ENCODE assay signal across 10 mouse cellular contexts in genomic region chr1:184244296-184244695, GRCm38 (mm10).
DNase-seq lines count a peak whose midpoint lies in the region; ATAC-seq and TF ChIP-seq lines count a peak whose summit lies in the region.
"Had no signal": no experiment of that assay in that cellular context is flagged by ENCODE, and none has a peak within 500 bp of the region (broad histone marks: within the 10 kb centered on the region; RNA-seq: fewer than 3 reads in every experiment).

No protein-coding gene starts in this region.

- H3K4me2 ChIP-seq in lung, embryonic 14.5 days, result peak overlapping the region; percentile 40; the same call in 1 of the 2 replicates
- H3K4me2 ChIP-seq in intestine, postnatal 0 days (replicated peaks; ENCODE audit: low read depth), result peak overlapping the region; percentile 47
- peak overlapping the region; percentile 36 for H3K4me2 ChIP-seq in stomach, embryonic 14.5 days (replicated peaks; ENCODE audit: low read depth, low read length)

- H3K9ac ChIP-seq in lung, embryonic 14.5 days, result no peak overlapping the region
- H3K9ac ChIP-seq in intestine, postnatal 0 days (ENCODE audit: low read depth, low read length), result no peak overlapping the region
- no peak overlapping the region for H3K9ac ChIP-seq in stomach, embryonic 14.5 days (replicated peaks; ENCODE audit: low read depth, low read length)

- DNase-seq in lung, embryonic 14.5 days, result peak; percentile 53
- no peak for DNase-seq in lung, adult 18-20 months
- DNase-seq in gastrocnemius, adult 2 months, result peak; percentile 71
- no peak for DNase-seq in ovary, adult 18-20 months (ENCODE audit: low spot score)
- DNase-seq in layer of hippocampus, adult 2 months (ENCODE audit: low spot score in 2 of 2), result no peak
- DNase-seq: adrenal gland, postnatal 25 days; left cerebral cortex, postnatal 4 days; spleen, adult 18-20 months had no signal

- ATAC-seq in lung, embryonic 14.5 days (ENCODE audit: insufficient read depth), result no peak
- no peak for ATAC-seq in intestine, postnatal 0 days
- ATAC-seq in stomach, embryonic 14.5 days (ENCODE audit: insufficient number of reproducible peaks, insufficient read depth, low FRiP score, low read depth), result peak; percentile 49; the same call in 1 of the 2 replicates

- intact Hi-C loops in gastrocnemius, adult 2 months (cut with DNase I), result no loop called here

- no peak overlapping the region for H3K4me3 ChIP-seq in lung, embryonic 14.5 days (ENCODE audit: low read depth, low read length)
- peak overlapping the region; percentile 67 for H3K4me3 ChIP-seq in gastrocnemius, adult 2 months
- no peak overlapping the region for H3K4me3 ChIP-seq in intestine, postnatal 0 days (ENCODE audit: low read depth, low read length)
- 0 out of 2 replicates have a peak overlapping the region, but pooled peaks have one; percentile 3 for H3K4me3 ChIP-seq in stomach, embryonic 14.5 days (ENCODE audit: low read depth, low read length)
- H3K4me3 ChIP-seq in layer of hippocampus, adult 2 months, result no peak overlapping the region

- no peaks in the 10 kb centered on the region for H3K4me1 ChIP-seq in lung, embryonic 14.5 days (ENCODE audit: insufficient read depth)
- H3K4me1 ChIP-seq in intestine, postnatal 0 days (replicated peaks; ENCODE audit: control insufficient read depth, insufficient read depth, low read length), result no peaks in the 10 kb centered on the region
- H3K4me1 ChIP-seq in stomach, embryonic 14.5 days (ENCODE audit: control insufficient read depth, insufficient read depth, low read length), result no peaks in the 10 kb centered on the region

- H3K36me3 ChIP-seq in lung, embryonic 14.5 days (ENCODE audit: insufficient read depth), result no peaks in the 10 kb centered on the region
- H3K36me3 ChIP-seq in intestine, postnatal 0 days (ENCODE audit: control insufficient read depth, insufficient read depth), result no peaks in the 10 kb centered on the region
- H3K36me3 ChIP-seq in stomach, embryonic 14.5 days (ENCODE audit: control insufficient read depth, insufficient read depth, low read length), result no peaks in the 10 kb centered on the region

- peak overlapping the region; percentile 44; the same call in 1 of the 2 replicates for H3K27ac ChIP-seq in lung, embryonic 14.5 days (ENCODE audit: low read depth)
- H3K27ac ChIP-seq in gastrocnemius, adult 2 months, result peak overlapping the region; percentile 87
- peak overlapping the region; percentile 57; the same call in 1 of the 2 replicates for H3K27ac ChIP-seq in intestine, postnatal 0 days (ENCODE audit: low read depth, low read length)
- peak overlapping the region; percentile 85 for H3K27ac ChIP-seq in stomach, embryonic 14.5 days (ENCODE audit: low read length)
- H3K27ac ChIP-seq in layer of hippocampus, adult 2 months, result no peak overlapping the region

- H3K27me3 ChIP-seq in lung, embryonic 14.5 days (ENCODE audit: insufficient read depth, low read length), result no peaks in the 10 kb centered on the region
- H3K27me3 ChIP-seq in intestine, postnatal 0 days (replicated peaks; ENCODE audit: control insufficient read depth, insufficient read depth, low read length), result no peaks in the 10 kb centered on the region
- H3K27me3 ChIP-seq in stomach, embryonic 14.5 days (ENCODE audit: control insufficient read depth, insufficient read depth, low read length), result no peaks in the 10 kb centered on the region

- no peaks in the 10 kb centered on the region for H3K9me3 ChIP-seq in lung, embryonic 14.5 days (ENCODE audit: low read depth, low read length)
- H3K9me3 ChIP-seq in intestine, postnatal 0 days (ENCODE audit: control insufficient read depth), result no peaks in the 10 kb centered on the region
- H3K9me3 ChIP-seq in stomach, embryonic 14.5 days (ENCODE audit: control insufficient read depth, low read depth, low read length), result no peaks in the 10 kb centered on the region

- no peak for TF ChIP-seq CTCF in lung, embryonic 14.5 days (IDR thresholded peaks at IDR 0.05; ENCODE audit: low read depth)
- no peak for TF ChIP-seq CTCF in gastrocnemius, adult 2 months (IDR thresholded peaks at IDR 0.05)
- no peak for TF ChIP-seq CTCF in intestine, postnatal 0 days (IDR thresholded peaks at IDR 0.05; ENCODE audit: low read depth)
- no peak for TF ChIP-seq CTCF in layer of hippocampus, adult 2 months (conservative IDR thresholded peaks at IDR 0.05)

- 48% methylated on average over 9 of the region's 9 CpGs for WGBS in lung, embryonic 14.5 days
- WGBS in intestine, postnatal 0 days, result 57% methylated on average over 9 of the region's 9 CpGs
- WGBS in stomach, embryonic 14.5 days, result 36% methylated on average over 9 of the region's 9 CpGs

Comparison
In these comparisons a context has a peak if more than half of its experiments do, and no peak if none do; other contexts are left out.
1. DNase-seq: peak in lung, embryonic 14.5 days (single experiment) and gastrocnemius, adult 2 months (single experiment); none in lung, adult 18-20 months (0 of 2), ovary, adult 18-20 months (single experiment) and layer of hippocampus, adult 2 months (0 of 2).
2. H3K4me3 ChIP-seq: peak in gastrocnemius, adult 2 months (single experiment) and stomach, embryonic 14.5 days (single experiment); none in lung, embryonic 14.5 days (single experiment), intestine, postnatal 0 days (single experiment) and layer of hippocampus, adult 2 months (single experiment).
3. Peak in every context shown above with its lines, with median percentiles within 50 percentile points of each other: H3K4me2 ChIP-seq.